Mouse (Mus musculus) hindbrain, postnatal 0 days (tissue): ENCODE measurements at regions not wholly inside any gene's neighbourhood (a gene's known extent, or its start where the extent isn't known, plus 50 kb on each side); places are given as distances from the start of the nearest gene placed in this dataset.

ENCODE experiments used
- ATAC-seq: fragments of 200-750 bp; cut with Nextera tagmentation; 2 replicates; pipeline ENCODE4 v1.8.0; 2017; ENCODE audit warnings: mild to moderate bottlenecking, moderate TSS enrichment, moderate library complexity
- DNase-seq: peaks from one replicate; pipeline ENCODE4 v3.0.0-alpha.2; 2015; ENCODE audit warnings: low spot score
- H3K27ac ChIP-seq: fragments of 300-500 bp; sonication (generic); 2 replicates; pipeline ENCODE4 v1.5.1; 2014; ENCODE audit warnings: mild to moderate bottlenecking
- H3K27me3 ChIP-seq: fragments of 300-500 bp; sonication (generic); 2 replicates; pipeline ENCODE4 v1.6.1; 2014; ENCODE audit warnings: low read length, mixed read lengths; ENCODE audit not compliant: insufficient read depth
- H3K36me3 ChIP-seq: fragments of 300-500 bp; sonication (generic); 2 replicates; pipeline ENCODE4 v1.6.1; 2014; ENCODE audit warnings: low read length, mixed read lengths; ENCODE audit not compliant: insufficient read depth
- H3K4me1 ChIP-seq: fragments of 300-500 bp; sonication (generic); 2 replicates; pipeline ENCODE4 v1.6.1; 2014; ENCODE audit warnings: antibody characterized with exemption, low read length, mixed read lengths; ENCODE audit not compliant: insufficient read depth
- H3K4me2 ChIP-seq: fragments of 300-500 bp; sonication (generic); 2 replicates; pipeline ENCODE4 v1.6.1; 2014; ENCODE audit warnings: low read depth, mild to moderate bottlenecking, low read length, moderate library complexity, mixed read lengths
- H3K4me3 ChIP-seq: fragments of 300-500 bp; sonication (generic); 2 replicates; pipeline ENCODE4 v1.5.1; 2014; ENCODE audit warnings: low read length
- H3K9ac ChIP-seq: fragments of 300-500 bp; sonication (generic); replicated peaks from 2 replicates; pipeline ENCODE4 v1.6.1; 2014; ENCODE audit warnings: mild to moderate bottlenecking, low read length, moderate library complexity, mixed read lengths
- H3K9me3 ChIP-seq: fragments of 300-500 bp; sonication (generic); 2 replicates; pipeline ENCODE4 v1.6.1; 2016; ENCODE audit warnings: low read length, mixed read lengths
- CTCF ChIP-seq: IDR thresholded peaks from 2 replicates; pipeline ENCODE4 v1.5.1; 2016; ENCODE audit warnings: antibody characterized with exemption, control low read depth, low read depth
- WGBS: fragments of 180-500 bp; shearing (Covaris S2); extraction: QIAGEN DNeasy Blood & Tissue Kit; methylation state at CpG from one replicate; pipeline ENCODE4 v1.1.7; 2014; 5-methylcytosine and 5-hydroxymethylcytosine counted together

GRCm38 (mm10) chr13:52275196-52275595 lies 255.9 kb downstream of the Diras2 start:
- 68% methylated on average over 5 of the region's 5 CpGs for WGBS
- no peak for DNase-seq
- no peaks in the 10 kb centered on the region for H3K4me1 ChIP-seq

GRCm38 (mm10) chr13:52275675-52276074 lies 255.4 kb downstream of the Diras2 start:
- no peak overlapping the region for H3K9ac ChIP-seq
- H3K4me2 ChIP-seq = peak overlapping the region; percentile 34; the same call in 1 of the 2 replicates
- 2% methylated on average over 8 of the region's 8 CpGs for WGBS
- DNase-seq (peak; percentile 84), ATAC-seq (peak; percentile 88)
- H3K9me3 ChIP-seq = no peaks in the 10 kb centered on the region
- TF ChIP-seq CTCF = peak; percentile 84
- H3K4me1 ChIP-seq = no peaks in the 10 kb centered on the region
- no peak overlapping the region for H3K27ac ChIP-seq
- no peak overlapping the region for H3K4me3 ChIP-seq
- no peaks in the 10 kb centered on the region for H3K36me3 ChIP-seq
- H3K27me3 ChIP-seq = no peaks in the 10 kb centered on the region

More at GRCm38 (mm10) chr13:52275196-52275595, 255.9 kb downstream of the Diras2 start:
- 0 out of 2 replicates have a peak, but pooled peaks have one; percentile 35 for ATAC-seq
- no peak overlapping the region for H3K4me3 ChIP-seq
- H3K9me3 ChIP-seq = no peaks in the 10 kb centered on the region
- no peaks in the 10 kb centered on the region for H3K27me3 ChIP-seq
- no peaks in the 10 kb centered on the region for H3K36me3 ChIP-seq
- H3K27ac ChIP-seq = no peak overlapping the region
- H3K9ac ChIP-seq = no peak overlapping the region
- TF ChIP-seq CTCF = no peak
- H3K4me2 ChIP-seq = no peak overlapping the region

- H3K4me2 ChIP-seq = no peak overlapping the region
- DNase-seq = no peak
Observed at GRCm38 (mm10) chr13:52277195-52277594, 253.9 kb downstream of the Diras2 start.

GRCm38 (mm10) chr13:52278831-52279230 lies 252.2 kb downstream of the Diras2 start:
- TF ChIP-seq CTCF = no peak
- no peaks in the 10 kb centered on the region for H3K36me3 ChIP-seq
- H3K27me3 ChIP-seq = no peaks in the 10 kb centered on the region
- no peak overlapping the region for H3K4me2 ChIP-seq
- no peak overlapping the region for H3K9ac ChIP-seq
- H3K9me3 ChIP-seq = no peaks in the 10 kb centered on the region
- H3K4me1 ChIP-seq = no peaks in the 10 kb centered on the region
- DNase-seq (no peak), ATAC-seq (no peak)
- 79% methylated on average over 1 of the region's 1 CpGs for WGBS
- no peak overlapping the region for H3K4me3 ChIP-seq
- H3K27ac ChIP-seq = no peak overlapping the region

More at GRCm38 (mm10) chr13:52277195-52277594, 253.9 kb downstream of the Diras2 start:
- no peak for ATAC-seq
- TF ChIP-seq CTCF = no peak
- H3K4me3 ChIP-seq = no peak overlapping the region
- no peaks in the 10 kb centered on the region for H3K9me3 ChIP-seq
- WGBS = 84% methylated on average over 3 of the region's 3 CpGs
- H3K27me3 ChIP-seq = no peaks in the 10 kb centered on the region
- no peaks in the 10 kb centered on the region for H3K4me1 ChIP-seq
- H3K36me3 ChIP-seq = no peaks in the 10 kb centered on the region
- H3K9ac ChIP-seq = no peak overlapping the region
- no peak overlapping the region for H3K27ac ChIP-seq

- Histone ChIP-seq H3K27me3 (no peaks in the 10 kb centered on the region), H3K27ac (no peak overlapping the region), H3K36me3 (no peaks in the 10 kb centered on the region), H3K4me2 (no peak overlapping the region), H3K9me3 (no peaks in the 10 kb centered on the region), H3K9ac (no peak overlapping the region), H3K4me3 (no peak overlapping the region), H3K4me1 (no peaks in the 10 kb centered on the region)
- ATAC-seq (no peak), DNase-seq (no peak)
- WGBS = 80% methylated on average over 11 of the region's 11 CpGs
- no peak for TF ChIP-seq CTCF
Observed at GRCm38 (mm10) chr13:52279281-52279969, 251.7 kb downstream of the Diras2 start.

- Histone ChIP-seq H3K9ac (no peak overlapping the region), H3K27ac (no peak overlapping the region), H3K4me2 (no peak overlapping the region), H3K27me3 (no peaks in the 10 kb centered on the region), H3K4me3 (no peak overlapping the region), H3K4me1 (no peaks in the 10 kb centered on the region), H3K9me3 (no peaks in the 10 kb centered on the region), H3K36me3 (no peaks in the 10 kb centered on the region)
- WGBS = 91% methylated on average over 5 of the region's 5 CpGs
- ATAC-seq (no peak), DNase-seq (no peak)
- no peak for TF ChIP-seq CTCF
Observed at GRCm38 (mm10) chr13:52279970-52280348, 251.1 kb downstream of the Diras2 start.

- H3K27me3 ChIP-seq = no peaks in the 10 kb centered on the region
- WGBS = 74% methylated on average over 2 of the region's 2 CpGs
- H3K4me2 ChIP-seq = no peak overlapping the region
- no peaks in the 10 kb centered on the region for H3K4me1 ChIP-seq
- H3K9me3 ChIP-seq = no peaks in the 10 kb centered on the region
- no peaks in the 10 kb centered on the region for H3K36me3 ChIP-seq
- peak; percentile 18; the same call in 1 of the 2 replicates for TF ChIP-seq CTCF
- H3K27ac ChIP-seq = no peak overlapping the region
- ATAC-seq (no peak), DNase-seq (no peak)
- no peak overlapping the region for H3K9ac ChIP-seq
- H3K4me3 ChIP-seq = no peak overlapping the region
Observed at GRCm38 (mm10) chr13:52281271-52281670, 249.8 kb downstream of the Diras2 start.
